Mouse (Mus musculus): ENCODE data around the gene Gpr3. TPM values are rescaled to one million over a fixed set of nuclear protein-coding genes. Genes with fewer than 3 reads are reported as not detected.

The Gpr3 gene
- polyA plus RNA-seq, 1 experiment from 2014 or later = not detected

DNA sequence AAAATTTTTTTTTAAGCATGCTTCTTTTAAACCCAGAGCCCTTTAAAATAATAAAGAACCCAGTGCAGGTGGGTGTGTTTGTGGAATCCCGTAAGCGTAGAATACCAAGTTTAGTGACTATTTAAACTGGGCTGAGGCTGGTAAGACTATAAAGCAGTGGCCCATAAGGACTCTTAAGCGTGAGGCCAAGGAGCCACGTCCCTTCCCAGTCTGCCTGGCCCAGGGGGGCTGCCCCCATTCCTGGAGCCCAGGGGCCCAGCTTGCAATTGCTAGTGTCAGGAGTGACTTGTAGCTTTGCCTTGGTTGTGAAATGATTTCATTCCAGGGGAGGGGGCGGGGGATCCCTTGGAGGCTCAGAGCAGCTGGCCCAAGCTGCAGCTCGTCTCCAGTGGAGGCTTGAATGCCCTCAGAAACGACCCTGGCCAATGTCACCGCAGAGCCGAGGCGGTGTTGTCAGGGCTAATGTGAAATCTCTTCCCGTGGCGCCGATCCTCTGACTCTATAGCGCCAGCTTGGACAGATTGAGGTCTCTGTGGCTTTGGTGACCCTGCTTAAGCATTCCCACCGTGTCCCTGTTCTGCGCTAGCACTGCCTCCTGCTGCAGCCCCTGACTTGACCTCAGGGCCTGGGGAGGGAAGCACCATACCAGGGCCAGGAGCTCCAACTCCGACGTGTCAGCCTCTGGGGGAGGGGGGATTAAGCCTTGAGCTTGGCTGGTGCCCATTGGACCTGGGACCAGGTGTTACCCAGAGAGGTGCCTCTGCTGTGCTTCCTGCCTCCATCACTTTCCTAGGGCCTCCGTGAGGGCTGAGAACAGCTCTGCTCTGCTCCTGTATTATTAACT, 13.8 kb downstream of the Gpr3 start:
- no peak for ATAC-seq
- no peaks in the 10 kb centered on the region for H3K9me3 ChIP-seq (ENCODE audit: control insufficient read depth)
- peaks cover 14% of the 10 kb centered on the region for H3K4me1 ChIP-seq (replicated peaks; ENCODE audit: control insufficient read depth, insufficient read depth, low read length)
- H3K27ac ChIP-seq (ENCODE audit: low read depth, low read length) = no peak overlapping the region
- H3K27me3 ChIP-seq (replicated peaks; ENCODE audit: control insufficient read depth, insufficient read depth, low read length) = no peaks in the 10 kb centered on the region
- peaks cover 24% of the 10 kb centered on the region for H3K36me3 ChIP-seq (ENCODE audit: control insufficient read depth, insufficient read depth)
- H3K4me3 ChIP-seq (ENCODE audit: low read depth, low read length) = no peak overlapping the region
- WGBS = 49% methylated on average over 19 of the region's 19 CpGs
- no peak overlapping the region for H3K4me2 ChIP-seq (replicated peaks; ENCODE audit: low read depth)
- H3K9ac ChIP-seq (ENCODE audit: low read depth, low read length) = no peak overlapping the region
- TF ChIP-seq CTCF (IDR thresholded peaks at IDR 0.05; ENCODE audit: low read depth) = no peak

DNA sequence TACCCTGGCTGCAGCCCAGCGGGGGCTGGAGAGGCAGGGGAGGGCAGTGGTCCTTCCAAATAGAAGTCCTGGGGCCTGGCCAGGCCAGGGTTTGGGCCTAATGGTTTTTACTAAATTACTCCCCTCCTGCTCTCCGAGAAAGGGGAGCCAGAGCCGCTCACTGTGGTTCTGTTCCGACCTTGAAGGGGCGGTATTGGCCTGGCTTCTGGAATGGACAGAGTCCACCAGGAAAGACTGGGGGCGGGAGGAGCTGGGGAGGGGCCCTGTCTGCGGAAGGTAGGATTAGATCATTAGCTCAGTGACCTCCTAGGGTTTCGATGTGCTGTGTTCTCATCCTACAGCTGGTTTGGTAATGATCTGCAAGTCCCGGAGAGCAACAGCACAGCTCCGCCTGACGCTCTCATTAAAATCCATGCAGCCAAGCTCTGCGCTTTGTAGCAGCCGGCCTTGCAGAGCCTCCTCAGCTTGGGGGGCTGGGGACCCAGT, 14.5 kb downstream of the Gpr3 start:
- no peaks in the 10 kb centered on the region for H3K27me3 ChIP-seq (replicated peaks; ENCODE audit: control insufficient read depth, insufficient read depth, low read length)
- peaks cover 14% of the 10 kb centered on the region for H3K4me1 ChIP-seq (replicated peaks; ENCODE audit: control insufficient read depth, insufficient read depth, low read length)
- no peak overlapping the region for H3K4me3 ChIP-seq (ENCODE audit: low read depth, low read length)
- H3K9me3 ChIP-seq (ENCODE audit: control insufficient read depth) = no peaks in the 10 kb centered on the region
- H3K27ac ChIP-seq (ENCODE audit: low read depth, low read length) = peak overlapping the region; percentile 57; the same call in 1 of the 2 replicates
- no peak for ATAC-seq
- peaks cover 31% of the 10 kb centered on the region for H3K36me3 ChIP-seq (ENCODE audit: control insufficient read depth, insufficient read depth)
- no peak overlapping the region for H3K4me2 ChIP-seq (replicated peaks; ENCODE audit: low read depth)
- no peak for TF ChIP-seq CTCF (IDR thresholded peaks at IDR 0.05; ENCODE audit: low read depth)
- H3K9ac ChIP-seq (ENCODE audit: low read depth, low read length) = no peak overlapping the region
- 26% methylated on average over 13 of the region's 13 CpGs for WGBS

DNA sequence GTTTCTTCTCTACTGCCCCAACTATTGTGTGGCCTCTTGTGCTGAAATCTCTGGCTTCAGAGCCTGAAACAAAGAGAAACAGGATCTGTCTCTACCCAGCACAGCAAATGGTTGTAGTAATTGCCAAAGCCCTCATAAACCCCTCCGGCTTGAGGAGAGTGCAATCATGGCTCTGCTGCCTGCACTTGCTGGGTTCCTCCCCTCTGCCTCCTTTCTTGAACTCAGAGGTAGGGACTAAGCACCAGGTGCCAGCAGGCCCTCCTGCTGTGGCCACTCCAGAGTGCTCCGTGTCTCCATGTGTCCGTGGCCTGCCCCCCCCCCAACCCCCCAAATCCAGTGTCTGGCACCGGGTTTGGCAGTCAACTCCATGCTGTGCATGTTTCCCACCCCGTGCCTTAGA, 15.0 kb downstream of the Gpr3 start:
- TF ChIP-seq CTCF (IDR thresholded peaks at IDR 0.05; ENCODE audit: low read depth) = no peak
- H3K4me2 ChIP-seq (replicated peaks; ENCODE audit: low read depth) = no peak overlapping the region; the same call in 1 of the 2 replicates
- WGBS = 20% methylated on average over 5 of the region's 5 CpGs
- H3K27me3 ChIP-seq (replicated peaks; ENCODE audit: control insufficient read depth, insufficient read depth, low read length) = no peaks in the 10 kb centered on the region
- ATAC-seq = no peak
- no peak overlapping the region for H3K4me3 ChIP-seq (ENCODE audit: low read depth, low read length)
- H3K9me3 ChIP-seq (ENCODE audit: control insufficient read depth) = no peaks in the 10 kb centered on the region
- H3K9ac ChIP-seq (ENCODE audit: low read depth, low read length) = no peak overlapping the region
- peaks cover 36% of the 10 kb centered on the region for H3K36me3 ChIP-seq (ENCODE audit: control insufficient read depth, insufficient read depth)
- peaks cover 14% of the 10 kb centered on the region for H3K4me1 ChIP-seq (replicated peaks; ENCODE audit: control insufficient read depth, insufficient read depth, low read length)
- peak overlapping the region; percentile 57; the same call in 1 of the 2 replicates for H3K27ac ChIP-seq (ENCODE audit: low read depth, low read length)

DNA sequence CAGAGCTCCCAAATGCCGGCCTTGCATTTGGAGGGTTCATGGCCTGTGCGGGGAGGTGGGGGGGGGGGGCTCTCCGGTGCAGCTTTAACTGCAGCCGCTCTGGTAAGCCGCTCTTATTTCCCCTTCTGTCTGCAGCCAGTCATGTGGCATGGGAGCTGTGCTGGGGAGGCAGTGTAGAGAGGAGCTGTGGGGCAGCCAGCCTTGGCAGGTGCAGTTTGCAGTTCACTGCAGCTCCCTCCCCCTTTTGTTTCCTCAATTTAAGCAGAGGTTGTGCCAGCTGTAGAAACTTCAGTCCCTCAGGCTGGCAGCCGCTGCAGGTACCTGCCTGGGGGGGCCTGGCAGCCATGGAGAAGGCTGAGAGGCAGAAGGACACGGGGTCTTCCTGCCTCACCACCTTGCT, 15.5 kb downstream of the Gpr3 start:
- H3K9me3 ChIP-seq (ENCODE audit: control insufficient read depth) = no peaks in the 10 kb centered on the region
- no peak for TF ChIP-seq CTCF (IDR thresholded peaks at IDR 0.05; ENCODE audit: low read depth)
- peaks cover 41% of the 10 kb centered on the region for H3K36me3 ChIP-seq (ENCODE audit: control insufficient read depth, insufficient read depth)
- H3K9ac ChIP-seq (ENCODE audit: low read depth, low read length) = no peak overlapping the region
- no peak overlapping the region for H3K27ac ChIP-seq (ENCODE audit: low read depth, low read length)
- H3K4me3 ChIP-seq (ENCODE audit: low read depth, low read length) = no peak overlapping the region
- 51% methylated on average over 7 of the region's 7 CpGs for WGBS
- ATAC-seq = no peak
- H3K4me1 ChIP-seq (replicated peaks; ENCODE audit: control insufficient read depth, insufficient read depth, low read length) = peaks cover 14% of the 10 kb centered on the region
- H3K27me3 ChIP-seq (replicated peaks; ENCODE audit: control insufficient read depth, insufficient read depth, low read length) = no peaks in the 10 kb centered on the region
- H3K4me2 ChIP-seq (replicated peaks; ENCODE audit: low read depth) = no peak overlapping the region

DNA sequence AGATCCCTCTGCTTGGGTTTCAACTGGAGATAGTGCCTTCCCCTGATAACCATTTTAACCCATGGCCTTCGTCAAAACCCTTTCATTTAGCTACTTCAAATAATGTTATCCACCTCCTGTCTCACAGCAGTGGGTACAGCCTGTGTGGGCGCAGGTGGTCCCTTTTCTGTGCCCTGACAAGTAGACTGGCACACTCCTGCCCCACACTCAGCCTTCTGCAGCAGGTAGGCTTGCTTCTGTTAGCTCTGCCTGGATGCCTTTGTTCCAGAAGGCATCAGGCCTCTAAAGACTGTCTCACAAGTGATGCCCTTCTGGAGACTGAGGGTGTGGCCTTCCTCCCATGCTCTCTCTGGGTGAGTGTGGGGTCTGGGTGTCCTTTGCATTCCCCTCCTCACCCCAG, 16.2 kb downstream of the Gpr3 start:
- Histone ChIP-seq H3K36me3 (ENCODE audit: control insufficient read depth, insufficient read depth) (peaks cover 48% of the 10 kb centered on the region), H3K4me3 (ENCODE audit: low read depth, low read length) (no peak overlapping the region), H3K27me3 (replicated peaks; ENCODE audit: control insufficient read depth, insufficient read depth, low read length) (no peaks in the 10 kb centered on the region), H3K9ac (ENCODE audit: low read depth, low read length) (no peak overlapping the region), H3K4me1 (replicated peaks; ENCODE audit: control insufficient read depth, insufficient read depth, low read length) (peaks cover 14% of the 10 kb centered on the region), H3K4me2 (replicated peaks; ENCODE audit: low read depth) (no peak overlapping the region), H3K27ac (ENCODE audit: low read depth, low read length) (no peak overlapping the region), H3K9me3 (ENCODE audit: control insufficient read depth) (no peaks in the 10 kb centered on the region)
- ATAC-seq = no peak
- no peak for TF ChIP-seq CTCF (IDR thresholded peaks at IDR 0.05; ENCODE audit: low read depth)
- 90% methylated on average over 2 of the region's 2 CpGs for WGBS

DNA sequence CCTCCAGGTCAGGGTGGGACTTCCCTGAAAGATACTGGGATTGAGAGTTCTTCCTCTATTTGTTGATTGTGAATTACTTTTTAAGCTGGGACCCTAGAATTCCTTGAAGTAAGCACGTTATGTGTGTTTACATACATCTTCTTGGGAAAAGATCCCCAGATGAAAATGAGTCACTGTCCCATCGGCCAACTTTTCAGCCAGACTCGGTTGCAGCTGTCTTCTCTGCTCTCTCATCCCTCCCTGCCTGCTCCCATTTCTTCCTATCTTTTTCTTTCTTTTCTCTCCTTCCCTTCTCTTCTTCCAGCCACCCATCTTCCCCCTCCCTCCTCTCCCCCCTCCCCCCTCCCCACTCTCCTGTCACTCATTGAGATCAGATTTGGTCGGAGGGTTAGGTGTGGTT, 17.3 kb downstream of the Gpr3 start:
- Histone ChIP-seq H3K4me3 (ENCODE audit: low read depth, low read length) (no peak overlapping the region), H3K27me3 (replicated peaks; ENCODE audit: control insufficient read depth, insufficient read depth, low read length) (no peaks in the 10 kb centered on the region), H3K9ac (ENCODE audit: low read depth, low read length) (no peak overlapping the region), H3K27ac (ENCODE audit: low read depth, low read length) (no peak overlapping the region), H3K4me1 (replicated peaks; ENCODE audit: control insufficient read depth, insufficient read depth, low read length) (peaks cover 6% of the 10 kb centered on the region), H3K9me3 (ENCODE audit: control insufficient read depth) (no peaks in the 10 kb centered on the region), H3K36me3 (ENCODE audit: control insufficient read depth, insufficient read depth) (peaks cover 59% of the 10 kb centered on the region), H3K4me2 (replicated peaks; ENCODE audit: low read depth) (no peak overlapping the region)
- no peak for TF ChIP-seq CTCF (IDR thresholded peaks at IDR 0.05; ENCODE audit: low read depth)
- 43% methylated on average over 4 of the region's 4 CpGs for WGBS
- ATAC-seq = no peak
